Mouse (Mus musculus): ENCODE measurements around the gene Nop9.

- no peak for TF ChIP-seq CTCF (IDR thresholded peaks at IDR 0.05; ENCODE audit: insufficient read depth, low read depth, low read length)
- no peak for TF ChIP-seq POLR2A (IDR thresholded peaks at IDR 0.05; ENCODE audit: insufficient read depth, low read depth, low read length)
Observed at GRCm38 (mm10) chr14:55768555-55768954, 23.1 kb downstream of the Nop9 start.
